17 mouse cellular contexts compared by ENCODE assay signal in genomic region chr4:122688975-122689374, GRCm38 (mm10).
"Had no signal": no experiment of that assay in that cellular context is flagged by ENCODE, and none has a peak within 500 bp of the region (broad histone marks: within the 10 kb centered on the region; RNA-seq: fewer than 3 reads in every experiment).

Gene 9530002B09Rik (plus strand): TSS chr4:122689275.

- DNase-seq: cerebellum, adult 8-10 months; cerebellum, adult 9-10 months; cerebellum, adult 9-11 months; cerebellum, postnatal 10 days; cerebellum, postnatal 14 days; cerebellum, postnatal 25 days; cerebellum, postnatal 36 days; embryo, embryonic 11 days; forebrain, postnatal 0 days; gastrocnemius, adult 2 months; gastrocnemius, postnatal 10 days; gastrocnemius, postnatal 14 days; gastrocnemius, postnatal 25 days; gastrocnemius, postnatal 36 days; heart, adult 11 months; heart, adult 18-20 months; heart, adult 2 months had no signal
